In the genomic region with DNA sequence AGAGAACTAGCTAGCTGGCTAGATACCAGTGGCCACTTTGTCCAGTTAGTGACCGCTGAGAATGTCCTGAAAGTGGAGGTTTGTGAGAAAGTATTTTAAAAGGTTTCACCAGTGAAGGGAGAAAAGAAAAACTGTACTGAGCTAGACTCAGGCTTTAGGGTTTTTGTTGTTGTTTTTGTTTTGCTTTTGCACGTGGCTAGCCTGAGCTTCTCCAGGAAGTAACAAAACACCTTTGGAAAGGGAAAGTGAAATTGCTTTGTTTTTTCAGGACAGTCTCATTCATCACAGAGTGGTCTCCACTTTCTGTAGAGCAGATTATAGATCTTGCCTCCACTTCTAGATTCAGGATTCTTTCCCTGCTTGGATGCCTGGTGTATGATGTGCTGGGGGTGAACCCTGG, we compare ENCODE assay signal across 9 mouse cellular contexts. TPM values are rescaled to one million over a fixed set of nuclear protein-coding genes. Genes with fewer than 3 reads are reported as not detected.
DNase-seq lines count a peak whose midpoint lies in the region; ATAC-seq and TF ChIP-seq lines count a peak whose summit lies in the region.
"Had no signal": no experiment of that assay in that cellular context is flagged by ENCODE, and none has a peak within 500 bp of the region (broad histone marks: within the 10 kb centered on the region; RNA-seq: fewer than 3 reads in every experiment).

No protein-coding gene starts in this region.

- no peaks in the 10 kb centered on the region for H3K27me3 ChIP-seq in heart, postnatal 0 days (ENCODE audit: control insufficient read depth, insufficient read depth, low read length)
- no peaks in the 10 kb centered on the region for H3K27me3 ChIP-seq in ES-Bruce4 (ENCODE audit: control insufficient read depth, insufficient read depth, low read length, poor library complexity, severe bottlenecking)
- peaks cover 2% of the 10 kb centered on the region; the same call in 1 of the 2 replicates for H3K27me3 ChIP-seq in hindbrain, embryonic 16.5 days (replicated peaks; ENCODE audit: control insufficient read depth, insufficient read depth, low read length)
- peaks cover 27% of the 10 kb centered on the region for H3K27me3 ChIP-seq in midbrain, embryonic 13.5 days

- no peaks in the 10 kb centered on the region for H3K9me3 ChIP-seq in heart, postnatal 0 days (replicated peaks; ENCODE audit: control insufficient read depth, low read length)
- no peaks in the 10 kb centered on the region for H3K9me3 ChIP-seq in ES-Bruce4 (replicated peaks; ENCODE audit: control insufficient read depth, insufficient read depth, low read length, poor library complexity, severe bottlenecking)
- H3K9me3 ChIP-seq in hindbrain, embryonic 16.5 days (ENCODE audit: control insufficient read depth, low read length), result no peaks in the 10 kb centered on the region
- no peaks in the 10 kb centered on the region for H3K9me3 ChIP-seq in midbrain, embryonic 13.5 days

- H3K4me3 ChIP-seq in heart, postnatal 0 days (ENCODE audit: low read depth, low read length), result no peak overlapping the region
- no peak overlapping the region for H3K4me3 ChIP-seq in ES-Bruce4 (ENCODE audit: low read depth, low read length)
- no peak overlapping the region for H3K4me3 ChIP-seq in hindbrain, embryonic 16.5 days (ENCODE audit: low read length)
- H3K4me3 ChIP-seq in midbrain, embryonic 13.5 days (replicated peaks), result no peak overlapping the region

- DNase-seq in heart, postnatal 0 days (ENCODE audit: low spot score), result no peak
- no peak for DNase-seq in heart, adult 18-20 months
- no peak for DNase-seq in cerebellum, postnatal 14 days
- DNase-seq in adrenal gland, postnatal 14 days, result no peak
- DNase-seq in right cerebral cortex, adult 18-20 months, result no peak
- DNase-seq: gastrocnemius, postnatal 36 days had no signal

- 39% methylated on average over 2 of the region's 2 CpGs for WGBS in heart, postnatal 0 days
- 32% methylated on average over 2 of the region's 2 CpGs for WGBS in hindbrain, embryonic 16.5 days
- 30% methylated on average over 2 of the region's 2 CpGs for whole genome bisulfite sequencing in midbrain, embryonic 13.5 days

- no peaks in the 10 kb centered on the region for H3K36me3 ChIP-seq in heart, postnatal 0 days (replicated peaks; ENCODE audit: control insufficient read depth, insufficient read depth, low read length)
- H3K36me3 ChIP-seq in ES-Bruce4 (ENCODE audit: control insufficient read depth, insufficient read depth, low read length, poor library complexity, severe bottlenecking), result no peaks in the 10 kb centered on the region
- H3K36me3 ChIP-seq in hindbrain, embryonic 16.5 days (ENCODE audit: control insufficient read depth, insufficient read depth, low read length), result no peaks in the 10 kb centered on the region
- no peaks in the 10 kb centered on the region for H3K36me3 ChIP-seq in midbrain, embryonic 13.5 days

- peak overlapping the region; percentile 100; the same call in 1 of the 2 replicates for H3K4me2 ChIP-seq in heart, postnatal 0 days (ENCODE audit: low read depth, low read length)
- peak overlapping the region; percentile 13; the same call in 1 of the 2 replicates for H3K4me2 ChIP-seq in hindbrain, embryonic 16.5 days (ENCODE audit: low read length)
- peak overlapping the region; percentile 99 for H3K4me2 ChIP-seq in midbrain, embryonic 13.5 days (replicated peaks)

- H3K27ac ChIP-seq in heart, postnatal 0 days (ENCODE audit: low read depth), result no peak overlapping the region
- no peak overlapping the region for H3K27ac ChIP-seq in ES-Bruce4 (ENCODE audit: insufficient read depth, low read length)
- H3K27ac ChIP-seq in hindbrain, embryonic 16.5 days (ENCODE audit: low read depth, low read length), result no peak overlapping the region
- H3K27ac ChIP-seq in midbrain, embryonic 13.5 days, result no peak overlapping the region

- ATAC-seq in heart, postnatal 0 days (ENCODE audit: insufficient read depth, low read depth), result no peak
- ATAC-seq in hindbrain, embryonic 16.5 days, result no peak
- no peak for ATAC-seq in midbrain, embryonic 13.5 days

- peaks cover 7% of the 10 kb centered on the region; the same call in 1 of the 2 replicates for H3K4me1 ChIP-seq in heart, postnatal 0 days (ENCODE audit: control insufficient read depth, insufficient read depth)
- H3K4me1 ChIP-seq in ES-Bruce4 (ENCODE audit: control insufficient read depth, insufficient read depth, low read length), result peaks cover 2% of the 10 kb centered on the region
- peaks cover 2% of the 10 kb centered on the region; the same call in 1 of the 2 replicates for H3K4me1 ChIP-seq in hindbrain, embryonic 16.5 days (ENCODE audit: control insufficient read depth, insufficient read depth, low read depth, low read length)
- H3K4me1 ChIP-seq in midbrain, embryonic 13.5 days (replicated peaks), result peaks cover 6% of the 10 kb centered on the region; the same call in 1 of the 2 replicates

- no peak for TF ChIP-seq CTCF in heart, postnatal 0 days (IDR thresholded peaks at IDR 0.05; ENCODE audit: low read depth)
- TF ChIP-seq CTCF in ES-Bruce4 (IDR thresholded peaks at IDR 0.05; ENCODE audit: low read depth, low read length), result no peak

- no peak overlapping the region for H3K9ac ChIP-seq in heart, postnatal 0 days (replicated peaks; ENCODE audit: low read depth, low read length)
- peak overlapping the region; percentile 80; the same call in 1 of the 2 replicates for H3K9ac ChIP-seq in ES-Bruce4 (ENCODE audit: low read depth, poor library complexity, severe bottlenecking)
- H3K9ac ChIP-seq in hindbrain, embryonic 16.5 days (ENCODE audit: low read depth, low read length), result no peak overlapping the region
- no peak overlapping the region for H3K9ac ChIP-seq in midbrain, embryonic 13.5 days (replicated peaks)

- TF ChIP-seq EP300 in heart, postnatal 0 days (IDR thresholded peaks at IDR 0.05; ENCODE audit: low read depth), result no peak
- no peak for TF ChIP-seq EP300 in ES-Bruce4 (IDR thresholded peaks at IDR 0.05; ENCODE audit: insufficient read depth, low read depth, low read length)

- no peak for TF ChIP-seq POLR2A in ES-Bruce4 (IDR thresholded peaks at IDR 0.05; ENCODE audit: insufficient read depth, low read length)

RNA-seq across cellular contexts. Expression of gene Cdca7l, which starts 40.8 kb away (rescaled TPM):
- 1.4 and 2.7 TPM in 2 replicates for total RNA-seq in heart, postnatal 0 days (2014; rRNA removed; ENCODE audit: low replicate concordance)
- 3.7 and 4.1 TPM in 2 replicates for polyA plus RNA-seq in heart, postnatal 0 days (2015; fragmentation: Nextera tagmentation; extraction: Ambion mirVana)
- total RNA-seq in heart, adult 18-20 months (2021), result under 1 TPM; 0.22 to 0.33 TPM
- 29.1 and 34.8 TPM in 2 replicates for polyA plus RNA-seq in ES-Bruce4 (2011; ENCODE audit: insufficient read depth, insufficient read length, low read depth, missing spikeins)
- polyA plus RNA-seq in hindbrain, embryonic 16.5 days (2015; fragmentation: Nextera tagmentation; extraction: Ambion mirVana), result 5.3 and 7.3 TPM in 2 replicates
- 8.6 and 9.7 TPM in 2 replicates for polyA plus RNA-seq in midbrain, embryonic 13.5 days (2015; fragmentation: Nextera tagmentation; extraction: Ambion mirVana)
- total RNA-seq in adrenal gland, postnatal 14 days (2021), result 6.7 and 6.9 TPM in 2 replicates

Comparison
In these comparisons a context has a peak if more than half of its experiments do, and no peak if none do; other contexts are left out.
1. H3K4me2 ChIP-seq: peak in every context shown above with its lines; median percentile 100 in heart, postnatal 0 days; 99 in midbrain, embryonic 13.5 days; 13 in hindbrain, embryonic 16.5 days.